Mouse (Mus musculus) frontal cortex, postnatal 10 days (tissue): ENCODE measurements around the gene Gm10563.
A peak's percentile ranks its signal among the peaks of the same experiment; 100 is the strongest.
"Not testable (repeated sequence)": the region's sequence is repeated elsewhere in the genome, so short reads cannot be mapped to it uniquely, and the experiment has no call there.

Experiments
- DNase-seq, 2 experiments: peaks; one replicate each; pipeline ENCODE4 v3.0.0; 2022; ENCODE audit warnings: low spot score in 2 of 2, mixed read lengths in 1 of 2

The Gm10563 gene

DNA sequence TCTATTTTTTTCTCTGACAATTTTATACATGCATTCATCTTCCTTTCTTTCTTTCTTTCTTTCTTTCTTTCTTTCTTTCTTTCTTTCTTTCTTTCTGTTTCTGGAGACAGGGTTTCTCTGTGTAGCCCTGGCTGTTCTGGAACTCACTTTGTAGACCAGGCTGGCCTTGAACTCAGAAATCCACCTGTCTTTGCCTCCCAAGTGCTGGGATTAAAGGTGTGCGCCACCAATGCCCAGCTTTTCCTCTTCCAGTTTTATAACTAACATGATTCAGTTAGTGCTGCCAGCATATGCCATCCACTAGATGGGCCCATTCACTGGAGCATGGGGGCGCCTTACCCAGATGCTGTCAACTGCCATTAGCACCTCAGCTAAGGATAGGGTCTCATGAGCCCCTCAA lies at the start of gene Gm10563:
Gene Gm10563 (minus strand): TSS at position 101 of the 400 bp plus-strand sequence.
- not testable (repeated sequence) for DNase-seq

GRCm38 (mm10) chr4:155694482-155695401 lies 49.5 kb upstream of the Gm10563 start:
- peak; percentile 64 to 76 for DNase-seq

- DNase-seq = peak; percentile 67 to 80
These were observed 48.9 kb upstream of the Gm10563 start, which contains the start of gene Fndc10 for GRCm38 (mm10) chr4:155694111-155694481. Gene Fndc10, plus strand, starts transcription at chr4:155694342.

DNA sequence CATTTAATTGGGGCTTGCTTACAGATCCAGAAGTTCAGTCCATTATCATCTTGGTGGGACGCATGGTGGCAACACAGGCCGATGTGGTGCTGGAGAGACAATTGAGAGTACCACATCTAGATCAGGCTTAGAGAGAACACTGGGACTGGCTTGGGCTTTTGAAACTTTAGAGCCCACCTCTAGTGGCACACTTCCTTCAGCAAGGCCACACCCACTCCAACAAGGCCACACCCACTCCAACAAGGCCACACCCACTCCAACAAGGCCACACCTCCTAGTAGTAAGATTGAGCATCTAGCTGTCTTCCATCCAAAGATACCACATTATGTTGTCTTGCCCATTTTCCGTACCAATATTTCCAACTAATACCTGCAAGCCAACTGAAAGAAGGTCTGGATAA lies 47.2 kb upstream of the Gm10563 start:
- DNase-seq = no peak

- no peak for DNase-seq
These were observed 45.6 kb upstream of the Gm10563 start for GRCm38 (mm10) chr4:155690571-155691375.

DNA sequence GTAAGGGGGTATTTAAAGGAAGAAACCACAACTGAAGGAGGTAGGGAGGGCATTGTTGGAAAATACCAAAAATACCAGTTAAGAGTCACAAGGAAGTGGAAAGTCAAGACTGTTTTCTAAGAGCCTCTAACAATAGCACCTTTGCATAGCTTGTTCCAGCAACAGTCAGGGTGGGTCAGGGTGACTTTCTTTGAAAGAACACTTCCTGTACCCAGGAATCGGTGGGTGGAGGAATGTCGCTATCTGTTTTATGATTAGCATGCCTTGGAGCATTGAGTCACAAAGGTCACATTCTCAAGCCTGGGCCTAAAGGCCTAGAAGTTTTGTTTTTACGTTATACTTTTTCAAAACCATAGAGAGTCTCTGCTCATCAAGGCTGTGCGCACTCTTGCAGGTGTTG lies 42.6 kb upstream of the Gm10563 start:
- DNase-seq = not testable (repeated sequence)

DNA sequence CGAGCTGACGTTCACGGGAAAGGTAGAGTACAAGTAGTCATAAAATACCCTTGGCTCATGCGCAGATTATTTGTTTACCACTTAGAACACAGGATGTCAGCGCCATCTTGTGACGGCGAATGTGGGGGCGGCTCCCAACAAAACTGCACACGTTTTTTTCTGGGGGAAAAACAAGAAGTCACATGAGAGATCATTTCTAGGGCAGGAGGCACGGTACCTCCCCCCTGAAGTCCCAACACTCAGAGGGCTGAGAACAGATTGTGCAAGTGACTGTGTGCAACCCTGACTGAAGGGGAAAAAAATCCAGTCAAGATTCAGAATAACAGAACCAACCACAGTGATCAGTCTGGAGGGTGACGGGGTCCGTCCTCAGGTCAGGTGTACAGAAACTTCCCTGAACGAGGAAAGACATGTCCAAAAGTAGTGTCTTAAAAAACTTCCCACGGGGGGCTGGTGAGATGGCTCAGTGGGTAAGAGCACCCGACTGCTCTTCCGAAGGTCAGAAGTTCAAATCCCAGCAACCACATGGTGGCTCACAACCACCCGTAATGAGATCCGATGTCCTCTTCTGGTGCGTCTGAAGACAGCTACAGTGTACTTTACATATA lies 38.6 kb upstream of the Gm10563 start:
- DNase-seq = not testable (repeated sequence)

DNA sequence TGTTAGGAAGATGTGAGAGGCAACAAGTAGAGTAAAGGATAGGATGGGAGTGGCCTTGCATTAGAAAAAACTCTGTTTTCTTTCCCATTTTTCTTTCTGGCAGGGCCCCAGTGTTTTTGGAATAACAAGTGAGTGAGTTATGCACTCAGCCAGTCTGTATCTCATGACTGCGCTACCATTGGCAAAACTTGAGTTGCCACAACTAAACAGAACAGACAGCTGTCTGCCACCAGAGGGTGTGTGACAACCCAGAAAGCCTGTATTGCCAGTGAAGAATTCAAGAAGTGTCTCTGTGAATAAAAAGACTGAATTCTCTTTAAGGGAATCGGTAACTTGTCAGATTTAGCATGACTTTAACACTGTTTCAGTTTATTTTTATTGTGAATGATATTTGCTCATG lies 30.8 kb upstream of the Gm10563 start:
- DNase-seq = no peak

- no peak for DNase-seq
These were observed 26.9 kb upstream of the Gm10563 start for GRCm38 (mm10) chr4:155672082-155672481.

- DNase-seq = not testable (repeated sequence)
These were observed 25.0 kb upstream of the Gm10563 start for GRCm38 (mm10) chr4:155670236-155670635.

- no peak for DNase-seq
These were observed 24.4 kb upstream of the Gm10563 start for GRCm38 (mm10) chr4:155669598-155670075.

DNA sequence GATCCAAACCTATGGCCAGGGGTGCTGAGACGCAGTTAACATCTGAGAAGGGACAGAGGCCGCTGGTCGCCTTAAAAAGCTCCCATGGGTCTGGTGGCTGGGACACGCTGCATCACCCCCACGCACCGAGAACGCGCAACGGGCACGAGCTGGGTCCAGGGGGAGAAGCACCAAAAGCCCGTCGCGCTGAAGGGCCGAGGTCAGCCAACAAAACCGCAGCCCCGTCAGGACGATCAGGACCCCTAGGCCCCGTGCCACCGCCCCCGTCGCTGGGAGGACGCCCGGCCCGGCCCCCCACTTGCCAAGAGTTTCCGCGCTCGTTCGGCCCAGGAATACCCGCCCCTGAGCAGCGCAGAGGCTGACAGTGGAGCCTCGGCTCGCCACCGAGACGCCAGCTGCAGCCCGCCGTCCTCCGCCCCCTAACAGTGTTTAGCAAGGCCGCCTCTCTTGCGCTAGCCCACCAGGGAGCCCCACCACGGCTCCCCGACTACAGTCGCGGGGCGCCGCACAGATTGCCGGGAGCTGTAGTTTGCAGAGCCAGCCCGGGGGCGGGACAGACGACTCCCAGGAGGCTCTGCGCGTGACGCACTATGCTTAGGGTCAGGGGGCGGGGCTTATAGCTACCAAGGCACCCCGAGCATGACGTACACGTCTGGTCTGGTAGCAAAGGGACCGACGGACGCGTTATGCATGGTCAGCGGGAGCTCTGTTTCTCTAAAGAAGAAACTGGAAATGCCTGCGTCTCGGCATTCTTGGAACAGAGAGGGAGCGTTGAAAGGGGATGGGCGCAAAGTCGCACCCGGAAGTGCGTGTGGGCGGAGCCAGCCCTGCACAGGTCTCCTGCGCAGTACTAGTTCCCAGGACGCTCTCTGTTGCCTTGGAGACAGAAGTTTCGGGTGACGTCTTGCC lies 23.7 kb upstream of the Gm10563 start, which contains the start of gene Mib2:
Gene Mib2 (minus strand): TSS at position 510 of the 909 bp plus-strand sequence.
- peak; percentile 97 to 98 for DNase-seq

DNA sequence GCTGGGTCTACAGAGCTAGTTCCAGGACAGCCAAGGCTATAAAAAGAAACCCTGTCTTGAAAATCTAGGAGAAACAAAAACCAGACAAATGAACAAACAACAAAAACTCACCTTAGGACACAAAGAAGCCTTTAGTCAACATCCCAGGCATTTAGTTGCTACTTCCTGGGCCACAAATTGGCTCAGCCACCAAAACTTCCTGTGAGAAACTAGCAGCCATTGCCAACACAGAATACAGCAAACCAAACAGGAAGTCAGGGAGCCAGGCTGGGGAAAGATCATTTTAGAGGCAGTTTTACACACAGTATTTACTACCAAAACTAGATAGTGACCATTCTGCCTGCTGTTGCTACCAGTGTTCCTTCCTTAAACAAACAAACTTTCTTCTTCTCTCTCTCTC lies 21.7 kb upstream of the Gm10563 start:
- no peak for DNase-seq

DNA sequence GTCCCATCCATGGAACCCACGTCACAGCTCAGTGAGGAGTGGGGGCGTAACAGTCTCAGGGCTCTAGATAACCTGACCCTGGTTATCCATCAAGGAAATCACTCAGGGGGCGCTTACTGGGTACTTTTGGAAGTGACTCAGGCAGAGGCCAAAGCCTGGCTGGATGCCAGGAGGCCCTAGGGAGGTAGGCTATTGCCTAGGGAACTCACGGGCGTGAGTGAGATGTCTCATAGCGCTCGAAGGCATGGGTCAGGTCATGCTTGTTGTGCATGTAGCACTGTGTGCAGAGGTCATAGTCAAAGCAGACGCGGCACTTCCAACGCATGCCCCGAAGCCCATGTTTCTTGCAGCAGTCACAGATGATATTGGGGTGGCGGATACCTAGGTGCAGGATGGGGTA lies 15.4 kb upstream of the Gm10563 start:
- no peak for DNase-seq

DNA sequence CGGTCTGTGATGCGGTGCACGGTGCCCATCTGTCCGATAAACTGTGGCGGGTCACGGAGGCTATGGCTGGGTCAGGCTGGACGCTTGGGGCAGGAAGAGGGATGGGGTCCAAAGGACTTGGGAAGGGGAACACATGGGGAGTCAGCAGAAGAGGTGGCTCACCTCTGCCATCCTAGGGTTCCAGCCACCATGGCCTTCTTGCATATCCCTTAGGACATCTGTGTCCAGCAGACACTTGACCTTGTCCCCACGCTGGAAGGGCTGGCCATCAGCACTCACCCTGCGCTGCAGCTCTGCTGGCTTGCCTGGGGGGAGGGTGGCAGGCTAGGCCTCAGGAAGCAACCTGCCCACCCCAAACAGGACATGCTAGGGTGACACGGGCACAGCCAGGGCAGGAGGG lies 13.8 kb upstream of the Gm10563 start:
- DNase-seq = no peak

- DNase-seq = no peak
These were observed 11.1 kb upstream of the Gm10563 start for GRCm38 (mm10) chr4:155656214-155656751.

DNA sequence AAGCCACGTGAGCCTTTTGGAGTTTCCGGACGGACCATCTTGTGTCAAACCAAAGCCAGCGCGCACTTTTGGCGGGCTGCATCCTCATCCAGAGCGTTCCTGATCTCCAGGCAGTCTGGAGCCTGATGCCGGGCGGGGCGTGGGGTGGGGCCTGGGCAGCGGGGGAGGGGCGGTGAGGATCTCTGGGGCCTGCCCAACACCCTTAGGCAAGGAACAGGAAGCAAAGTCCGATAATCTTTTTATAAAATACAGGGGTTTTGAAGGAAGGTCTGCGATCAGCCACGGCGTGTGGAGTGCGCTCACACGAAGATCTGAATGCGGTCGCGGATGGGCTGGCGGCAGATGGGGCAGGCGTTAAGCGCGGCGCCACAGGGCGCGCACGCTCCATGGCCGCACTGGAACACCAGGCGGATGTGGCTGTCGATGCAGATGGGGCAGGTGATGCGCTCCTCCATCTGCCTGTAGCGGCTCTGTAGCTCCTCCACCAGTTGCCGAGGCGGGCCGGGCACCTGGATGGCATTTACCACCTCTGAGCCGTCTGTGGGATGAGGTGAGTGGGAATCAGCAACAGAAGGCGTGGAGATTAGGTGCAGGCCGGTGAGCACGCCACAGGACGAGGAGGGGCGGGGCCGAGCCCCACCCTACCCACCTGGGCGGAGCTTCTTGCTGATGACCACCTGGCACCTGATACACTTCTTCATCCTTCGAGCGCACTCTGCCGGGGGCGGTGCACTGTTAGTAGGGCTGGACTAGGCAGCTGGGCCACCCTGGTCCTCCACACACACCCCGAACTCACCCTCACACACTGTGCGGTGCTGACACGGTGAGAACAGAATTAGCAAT lies 9.5 kb upstream of the Gm10563 start:
- DNase-seq = no peak

- no peak for DNase-seq
These were observed 8.9 kb upstream of the Gm10563 start for GRCm38 (mm10) chr4:155654183-155654455.

DNA sequence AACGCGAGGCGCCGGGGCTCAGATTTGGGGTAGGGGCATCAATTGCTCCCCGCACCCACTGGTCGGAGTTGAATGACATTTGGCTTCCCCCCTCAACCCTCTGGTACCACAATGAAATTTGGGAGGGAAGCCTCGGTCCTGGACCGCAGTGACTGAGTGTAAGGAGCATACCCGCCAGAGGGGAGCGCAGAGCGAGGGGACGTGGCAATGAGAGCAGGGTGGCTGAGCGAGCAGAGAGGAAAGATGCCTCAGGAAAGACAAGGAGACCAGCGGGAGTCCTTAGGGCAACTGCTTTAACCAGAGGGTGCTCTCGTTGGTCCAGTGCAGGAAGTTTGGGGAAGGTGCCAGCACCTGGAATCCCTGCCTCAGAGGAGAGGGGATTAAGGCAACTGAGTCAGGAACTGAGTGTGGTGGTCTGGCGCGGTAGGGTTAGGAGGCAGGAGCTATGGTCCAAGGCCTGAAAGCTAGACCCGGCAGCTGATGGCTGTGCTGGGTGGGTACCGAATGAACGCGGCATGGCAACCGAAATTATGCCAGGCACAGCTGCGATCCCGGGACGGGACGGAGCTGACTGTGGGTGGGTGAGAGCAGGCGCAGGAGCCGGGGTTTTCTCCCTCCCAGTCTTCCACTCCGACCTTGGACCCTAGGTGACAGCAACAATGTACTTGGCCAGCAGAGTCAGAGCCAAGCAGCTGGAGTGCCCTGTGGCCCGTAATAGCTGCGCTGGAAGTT lies 8.4 kb upstream of the Gm10563 start:
- DNase-seq = no peak
